Mouse (Mus musculus) bone marrow, adult 2 months (tissue): ENCODE data around the gene Cfd.

Experiments
- CTCF ChIP-seq: fragments of 200-500 bp; IDR thresholded peaks from 2 replicates; pipeline ENCODE4 v1.5.1; 2011; ENCODE audit warnings: low read length, control low read depth; ENCODE audit not compliant: control insufficient read depth, insufficient read depth
- POLR2A ChIP-seq: fragments of 200-500 bp; IDR thresholded peaks from 2 replicates; pipeline ENCODE4 v1.6.1; 2011; ENCODE audit warnings: low read depth, mild to moderate bottlenecking, control low read depth, low read length, borderline replicate concordance; ENCODE audit not compliant: control insufficient read depth

DNA sequence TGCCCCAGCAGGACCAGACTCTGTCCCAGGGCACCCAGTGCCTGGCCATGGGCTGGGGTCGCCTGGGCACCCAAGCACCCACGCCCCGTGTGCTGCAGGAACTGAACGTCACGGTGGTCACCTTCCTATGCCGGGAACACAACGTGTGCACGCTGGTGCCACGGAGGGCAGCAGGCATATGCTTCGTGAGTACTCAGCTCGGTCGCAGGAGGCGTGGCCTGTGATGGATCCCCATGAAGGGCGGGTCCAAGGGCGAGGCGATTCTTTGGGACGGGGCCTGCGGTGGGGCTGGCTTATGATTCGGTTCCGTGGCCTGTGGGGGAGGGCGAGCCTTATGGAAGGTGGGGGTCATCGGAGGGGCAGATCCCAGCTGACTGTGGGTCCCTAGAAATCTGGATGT lies 8.7 kb upstream of the Cfd start:
- TF ChIP-seq CTCF (no peak), POLR2A (peak; percentile 59; the same call in 1 of the 2 replicates)
